14 mouse cellular contexts compared by ENCODE assay signal in genomic region chr7:24534301-24534700, GRCm38 (mm10). TPM values are rescaled to one million over a fixed set of nuclear protein-coding genes. Genes with fewer than 3 reads are reported as not detected.
DNase-seq lines count a peak whose midpoint lies in the region; ATAC-seq and TF ChIP-seq lines count a peak whose summit lies in the region.
"Had no signal": no experiment of that assay in that cellular context is flagged by ENCODE, and none has a peak within 500 bp of the region (broad histone marks: within the 10 kb centered on the region; RNA-seq: fewer than 3 reads in every experiment).

No protein-coding gene starts in this region.

- WGBS in heart, embryonic 13.5 days, result 36% methylated on average over 19 of the region's 19 CpGs
- WGBS in forebrain, embryonic 13.5 days, result 38% methylated on average over 19 of the region's 19 CpGs
- 19% methylated on average over 19 of the region's 19 CpGs for WGBS in midbrain, embryonic 10.5 days
- 69% methylated on average over 19 of the region's 19 CpGs for WGBS in lung, adult 2 months

- DNase-seq in heart, postnatal 10 days, result no peak
- DNase-seq in ES-CJ7 (ENCODE audit: low read depth, low spot score), result peak; percentile 79
- DNase-seq in midbrain, embryonic 10.5 days (ENCODE audit: low spot score), result peak; percentile 28
- no peak for DNase-seq in testis, postnatal 10 days (ENCODE audit: low spot score)
- DNase-seq in spleen, adult 12 weeks (ENCODE audit: low spot score), result no peak
- DNase-seq in lung, adult 2 months, result no peak
- DNase-seq: gastrocnemius, postnatal 36 days had no signal

- no peak overlapping the region for H3K27ac ChIP-seq in heart, embryonic 13.5 days (replicated peaks)
- H3K27ac ChIP-seq in forebrain, embryonic 13.5 days, result no peak overlapping the region
- H3K27ac ChIP-seq in midbrain, embryonic 10.5 days (replicated peaks), result no peak overlapping the region
- H3K27ac ChIP-seq: intestine, embryonic 15.5 days; stomach, postnatal 0 days had no signal

- TF ChIP-seq POLR2A in lung, adult 2 months (IDR thresholded peaks at IDR 0.05; ENCODE audit: borderline replicate concordance, extremely low read depth, low read depth, low read length), result no peak

- ATAC-seq in heart, embryonic 13.5 days (ENCODE audit: extremely low read depth, insufficient number of reproducible peaks, low FRiP score, low TSS enrichment), result no peak
- no peak for ATAC-seq in forebrain, embryonic 13.5 days
- ATAC-seq: intestine, embryonic 15.5 days had no signal

- no peak for TF ChIP-seq CTCF in lung, adult 2 months (IDR thresholded peaks at IDR 0.05; ENCODE audit: insufficient read depth, low read length)

- H3K27me3 ChIP-seq in heart, embryonic 13.5 days (replicated peaks), result peaks cover 14% of the 10 kb centered on the region
- peaks cover 15% of the 10 kb centered on the region for H3K27me3 ChIP-seq in forebrain, embryonic 13.5 days
- H3K27me3 ChIP-seq in midbrain, embryonic 10.5 days (ENCODE audit: low read depth, poor library complexity, severe bottlenecking), result peaks cover 43% of the 10 kb centered on the region
- H3K27me3 ChIP-seq: intestine, embryonic 15.5 days had no signal

- peak overlapping the region; percentile 41 for H3K4me2 ChIP-seq in heart, embryonic 13.5 days
- H3K4me2 ChIP-seq in forebrain, embryonic 13.5 days, result peak overlapping the region; percentile 47
- H3K4me2 ChIP-seq: intestine, embryonic 15.5 days had no signal

- peak overlapping the region; percentile 61 for H3K9ac ChIP-seq in heart, embryonic 13.5 days
- H3K9ac ChIP-seq in forebrain, embryonic 13.5 days, result peak overlapping the region; percentile 48; the same call in 1 of the 2 replicates
- H3K9ac ChIP-seq: intestine, embryonic 15.5 days had no signal

- H3K4me1 ChIP-seq in heart, embryonic 13.5 days, result peaks cover 26% of the 10 kb centered on the region
- H3K4me1 ChIP-seq in forebrain, embryonic 13.5 days, result peaks cover 46% of the 10 kb centered on the region
- H3K4me1 ChIP-seq in midbrain, embryonic 10.5 days, result peaks cover 42% of the 10 kb centered on the region
- H3K4me1 ChIP-seq in lung, adult 2 months (ENCODE audit: control insufficient read depth, insufficient read depth, low read length), result peaks cover 4% of the 10 kb centered on the region; the same call in 1 of the 2 replicates

- peaks cover 45% of the 10 kb centered on the region for H3K36me3 ChIP-seq in heart, embryonic 13.5 days
- H3K36me3 ChIP-seq in forebrain, embryonic 13.5 days (ENCODE audit: poor library complexity, severe bottlenecking), result peaks cover 44% of the 10 kb centered on the region
- peaks cover 37% of the 10 kb centered on the region for H3K36me3 ChIP-seq in midbrain, embryonic 10.5 days

- H3K9me3 ChIP-seq in heart, embryonic 13.5 days, result no peaks in the 10 kb centered on the region
- no peaks in the 10 kb centered on the region for H3K9me3 ChIP-seq in forebrain, embryonic 13.5 days (replicated peaks)
- 0 out of 2 replicates have a peak, but pooled peaks cover 5% of the 10 kb centered on the region for H3K9me3 ChIP-seq in midbrain, embryonic 10.5 days (replicated peaks)
- H3K9me3 ChIP-seq: intestine, embryonic 15.5 days had no signal

- peak overlapping the region; percentile 12; the same call in 1 of the 2 replicates for H3K4me3 ChIP-seq in heart, embryonic 13.5 days
- peak overlapping the region; percentile 12 for H3K4me3 ChIP-seq in forebrain, embryonic 13.5 days
- peak overlapping the region; percentile 40 for H3K4me3 ChIP-seq in midbrain, embryonic 10.5 days
- no peak overlapping the region for H3K4me3 ChIP-seq in lung, adult 2 months (replicated peaks; ENCODE audit: extremely low read depth, low read depth, low read length)
- H3K4me3 ChIP-seq: intestine, embryonic 15.5 days had no signal

- intact Hi-C loops in heart, postnatal 10 days (cut with DNase I), result loop anchor here (5.0 kb wide), 1 partner anchor 128 kb away; no protein-coding TSS in a partner anchor

RNA-seq across cellular contexts. Expression of gene Irgq, which starts 3.8 kb away (rescaled TPM):
- 4.6 and 5.6 TPM in 2 replicates for polyA plus RNA-seq in heart, embryonic 13.5 days (2015; fragmentation: Nextera tagmentation; extraction: Ambion mirVana)
- total RNA-seq in heart, postnatal 10 days (2021), result 10 to 100 TPM; 18.3 to 20.1 TPM
- polyA plus RNA-seq in forebrain, embryonic 13.5 days (2015; fragmentation: Nextera tagmentation; extraction: Ambion mirVana), result 15.1 and 17.4 TPM in 2 replicates
- polyA plus RNA-seq in midbrain, embryonic 10.5 days (2016; fragmentation: Nextera tagmentation; extraction: Ambion mirVana), result 8.4 and 12.5 TPM in 2 replicates
- 14.7 and 16.5 TPM in 2 replicates for polyA plus RNA-seq in lung, adult 2 months (2012; rRNA removed)

RNA-seq across cellular contexts. Expression of gene Pinlyp, which starts 11.6 kb away (rescaled TPM):
- polyA plus RNA-seq in heart, embryonic 13.5 days (2015; fragmentation: Nextera tagmentation; extraction: Ambion mirVana), result not detected in 2 replicates
- not detected for total RNA-seq in heart, postnatal 10 days (2021)
- not detected in 2 replicates for polyA plus RNA-seq in forebrain, embryonic 13.5 days (2015; fragmentation: Nextera tagmentation; extraction: Ambion mirVana)
- 0.14 TPM in 1 of 2 replicates, not detected in the other for polyA plus RNA-seq in midbrain, embryonic 10.5 days (2016; fragmentation: Nextera tagmentation; extraction: Ambion mirVana)
- 0.15 and 24.2 TPM in 2 replicates for polyA plus RNA-seq in lung, adult 2 months (2012; rRNA removed)
- total RNA-seq: gastrocnemius, postnatal 36 days; layer of hippocampus, postnatal 25 days; monocyte, adult 5-6 weeks had no signal
- polyA plus RNA-seq: intestine, embryonic 15.5 days; liver, embryonic 16.5 days had no signal

RNA-seq across cellular contexts. Expression of gene Xrcc1, which starts 11.8 kb away (rescaled TPM):
- 72.9 and 77.8 TPM in 2 replicates for polyA plus RNA-seq in heart, embryonic 13.5 days (2015; fragmentation: Nextera tagmentation; extraction: Ambion mirVana)
- total RNA-seq in heart, postnatal 10 days (2021), result 10 to 100 TPM; 28.8 to 33.2 TPM
- 89.6 and 99.1 TPM in 2 replicates for polyA plus RNA-seq in forebrain, embryonic 13.5 days (2015; fragmentation: Nextera tagmentation; extraction: Ambion mirVana)
- polyA plus RNA-seq in midbrain, embryonic 10.5 days (2016; fragmentation: Nextera tagmentation; extraction: Ambion mirVana), result 149 and 160 TPM in 2 replicates
- polyA plus RNA-seq in lung, adult 2 months (2012; rRNA removed), result 36.9 and 40.5 TPM in 2 replicates

RNA-seq across cellular contexts. Expression of gene AC161166.1, which starts 22.0 kb away (rescaled TPM):
- polyA plus RNA-seq in heart, embryonic 13.5 days (2015; fragmentation: Nextera tagmentation; extraction: Ambion mirVana), result 0.17 and 0.18 TPM in 2 replicates
- total RNA-seq in heart, postnatal 10 days (2021), result not detected
- 0.97 and 1.1 TPM in 2 replicates for polyA plus RNA-seq in forebrain, embryonic 13.5 days (2015; fragmentation: Nextera tagmentation; extraction: Ambion mirVana)
- 0.64 and 0.99 TPM in 2 replicates for polyA plus RNA-seq in midbrain, embryonic 10.5 days (2016; fragmentation: Nextera tagmentation; extraction: Ambion mirVana)
- polyA plus RNA-seq in lung, adult 2 months (2012; rRNA removed), result not detected in 2 replicates
- total RNA-seq: gastrocnemius, postnatal 36 days; layer of hippocampus, postnatal 25 days; monocyte, adult 5-6 weeks had no signal
- polyA plus RNA-seq: liver, embryonic 16.5 days had no signal

RNA-seq across cellular contexts. Expression of gene Zfp428, which starts 27.5 kb away (rescaled TPM):
- 32.9 and 36.7 TPM in 2 replicates for polyA plus RNA-seq in heart, embryonic 13.5 days (2015; fragmentation: Nextera tagmentation; extraction: Ambion mirVana)
- total RNA-seq in heart, postnatal 10 days (2021), result 10 to 100 TPM; 15.3 to 18.8 TPM
- polyA plus RNA-seq in forebrain, embryonic 13.5 days (2015; fragmentation: Nextera tagmentation; extraction: Ambion mirVana), result 214 and 220 TPM in 2 replicates
- 116 and 127 TPM in 2 replicates for polyA plus RNA-seq in midbrain, embryonic 10.5 days (2016; fragmentation: Nextera tagmentation; extraction: Ambion mirVana)
- 7.1 and 12.1 TPM in 2 replicates for polyA plus RNA-seq in lung, adult 2 months (2012; rRNA removed)

Comparison
In these comparisons a context has a peak if more than half of its experiments do, and no peak if none do; other contexts are left out.
1. DNase-seq: peak in ES-CJ7 (single experiment) and midbrain, embryonic 10.5 days (single experiment); none in heart, postnatal 10 days (0 of 2), testis, postnatal 10 days (single experiment), spleen, adult 12 weeks (single experiment) and lung, adult 2 months (single experiment).